Mouse (Mus musculus) T-helper 2 cell (primary cell): ENCODE results near the gene Ihh.

ENCODE experiments used
- in situ Hi-C: fragments of 300-600 bp; cut with MboI, MseI; formaldehyde crosslinking; loops from one replicate; pipeline ENCODE4 v1.15.1; 2025; ENCODE audit warnings: high pct_unique_total_duplicates

Gene Ihh

GRCm38 (mm10) chr1:74947986-74948670 lies 3.3 kb downstream of the Ihh start:
- in situ Hi-C loops = loop anchor here (5.0 to 10.0 kb wide), 3 partner anchors 69 to 219 kb away; partner anchors contain the start of genes Nhej1 and Zfand2b

- in situ Hi-C loops = loop anchor here (10.0 kb wide), 1 partner anchor 183 kb away; the partner anchor contains the start of gene Nhej1
Measured at GRCm38 (mm10) chr1:74941651-74942360, 9.7 kb downstream of the Ihh start.

DNA sequence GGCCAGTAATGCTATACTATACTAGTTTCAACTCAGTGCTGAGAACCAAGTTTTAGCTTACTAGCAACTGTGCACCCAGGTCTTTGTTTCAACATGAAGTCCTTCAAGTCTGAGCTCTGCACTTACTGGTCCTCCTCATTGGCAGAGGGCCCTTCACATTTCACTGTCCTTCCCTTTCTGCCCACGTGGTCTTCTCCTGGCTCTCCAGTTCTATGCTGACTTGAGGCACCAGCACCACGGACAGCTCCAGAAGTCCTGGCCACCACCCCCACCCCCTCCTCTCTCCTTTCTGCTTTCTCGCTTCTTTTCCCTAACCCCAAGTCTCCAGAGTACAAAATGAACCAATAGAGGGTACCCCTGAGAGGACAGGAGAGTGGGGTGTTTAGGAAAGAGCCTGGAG lies 11.7 kb downstream of the Ihh start:
- in situ Hi-C loops = loop anchor here (10.0 kb wide), 1 partner anchor 185 kb away; the partner anchor contains the start of gene Nhej1

- in situ Hi-C loops = no loop called here
Measured at GRCm38 (mm10) chr1:74936221-74936830, 15.1 kb downstream of the Ihh start.

GRCm38 (mm10) chr1:74935402-74935801 lies 16.1 kb downstream of the Ihh start, which contains the start of gene Cfap65:
Gene Cfap65 (minus strand): TSS chr1:74935599.
- in situ Hi-C loops = no loop called here

DNA sequence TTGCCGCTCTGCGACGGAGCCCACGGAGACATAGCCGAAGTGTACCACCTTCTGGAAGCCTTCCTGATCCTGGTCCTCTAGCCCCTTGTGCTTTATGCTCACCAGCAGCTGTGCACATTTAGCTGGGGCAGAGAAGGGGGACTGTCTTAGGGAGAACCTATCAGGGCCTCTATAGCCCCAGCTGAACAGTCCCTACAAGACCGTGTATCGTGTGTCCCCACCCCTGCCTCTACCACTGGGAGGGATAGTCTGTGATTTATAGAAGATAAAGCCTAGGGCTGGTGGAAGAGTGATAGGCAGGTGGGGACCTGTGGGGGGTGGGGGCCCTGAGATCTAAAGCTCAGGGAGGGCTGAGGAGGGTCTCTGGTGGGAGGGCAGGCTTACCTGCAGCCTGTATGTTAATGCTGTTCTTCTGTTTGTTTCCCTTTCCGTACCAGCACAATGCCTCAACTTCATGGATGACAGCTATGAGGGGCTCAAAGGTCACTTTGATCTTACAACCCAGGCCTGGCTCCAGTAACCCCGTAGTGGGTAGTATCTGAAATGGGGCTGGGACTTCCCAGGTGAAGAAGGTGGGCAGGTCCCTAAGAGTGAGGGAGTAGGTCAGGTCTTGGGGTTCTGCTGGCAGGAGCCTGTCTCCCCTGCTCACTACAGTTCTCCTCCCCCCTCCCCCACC lies 23.7 kb downstream of the Ihh start:
- in situ Hi-C loops = no loop called here

GRCm38 (mm10) chr1:74926721-74927120 lies 24.8 kb downstream of the Ihh start:
- in situ Hi-C loops = no loop called here

DNA sequence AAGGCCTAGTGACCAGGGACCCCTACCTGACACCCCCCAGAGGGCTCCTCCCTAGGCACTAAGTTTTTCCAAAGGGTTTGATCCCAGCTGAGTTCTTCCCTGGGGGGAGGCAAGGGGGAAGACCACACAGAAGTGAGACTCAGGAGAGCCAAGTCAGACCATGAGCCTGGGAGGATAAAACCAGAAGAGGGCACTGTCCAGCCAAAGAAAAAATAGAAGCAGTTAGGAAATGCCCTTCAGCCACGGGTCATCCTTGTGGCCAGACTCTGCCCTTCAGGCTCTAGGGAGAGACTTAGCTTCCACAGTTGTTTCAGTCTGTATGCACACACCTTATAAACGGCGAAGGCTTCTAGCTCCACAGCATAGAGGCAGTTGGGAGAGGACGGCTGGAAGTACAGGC lies 27.0 kb downstream of the Ihh start:
- in situ Hi-C loops = no loop called here

DNA sequence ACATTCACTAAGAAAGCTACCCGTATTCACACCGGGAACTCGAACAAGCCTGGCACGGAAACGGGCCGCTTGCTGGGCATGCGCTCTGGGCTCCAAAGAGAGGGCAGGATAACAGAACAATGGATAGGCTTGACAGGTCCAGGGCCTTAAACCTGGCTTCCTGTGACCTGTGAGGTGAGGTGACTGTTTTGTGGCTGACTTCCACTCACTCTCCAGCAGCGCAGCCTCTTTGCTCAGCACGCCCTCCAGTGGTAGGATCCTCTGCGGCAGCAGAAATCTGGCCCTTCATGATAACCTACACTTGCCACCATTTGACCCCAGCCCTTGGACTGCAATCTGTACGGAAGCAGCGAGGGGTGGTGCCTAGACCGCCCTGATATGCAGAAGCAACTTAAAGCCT lies 35.8 kb downstream of the Ihh start:
- in situ Hi-C loops = no loop called here

GRCm38 (mm10) chr1:74902191-74902590 lies 49.3 kb downstream of the Ihh start:
- in situ Hi-C loops = no loop called here

DNA sequence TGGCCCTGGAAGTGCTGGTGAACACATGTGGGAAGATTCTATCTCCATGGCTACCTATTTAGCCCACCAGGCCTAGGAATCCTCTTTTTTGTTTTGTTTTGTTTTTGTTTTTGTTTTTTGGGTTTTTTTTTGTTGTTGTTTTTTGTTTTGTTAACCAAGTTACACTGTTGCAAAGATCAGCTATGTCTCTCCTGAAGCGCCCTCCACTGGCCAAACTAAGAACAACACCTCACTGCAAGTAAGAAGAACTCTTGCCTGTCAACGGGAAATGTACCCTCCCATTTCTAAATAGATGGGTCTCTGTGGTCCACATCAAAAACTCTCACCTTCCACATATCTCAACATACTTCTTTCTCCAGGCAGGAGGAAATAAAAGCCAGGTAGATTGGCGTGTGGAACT lies 49.8 kb downstream of the Ihh start:
- in situ Hi-C loops = no loop called here

GRCm38 (mm10) chr1:74900341-74901285 lies 50.9 kb downstream of the Ihh start:
- in situ Hi-C loops = no loop called here

DNA sequence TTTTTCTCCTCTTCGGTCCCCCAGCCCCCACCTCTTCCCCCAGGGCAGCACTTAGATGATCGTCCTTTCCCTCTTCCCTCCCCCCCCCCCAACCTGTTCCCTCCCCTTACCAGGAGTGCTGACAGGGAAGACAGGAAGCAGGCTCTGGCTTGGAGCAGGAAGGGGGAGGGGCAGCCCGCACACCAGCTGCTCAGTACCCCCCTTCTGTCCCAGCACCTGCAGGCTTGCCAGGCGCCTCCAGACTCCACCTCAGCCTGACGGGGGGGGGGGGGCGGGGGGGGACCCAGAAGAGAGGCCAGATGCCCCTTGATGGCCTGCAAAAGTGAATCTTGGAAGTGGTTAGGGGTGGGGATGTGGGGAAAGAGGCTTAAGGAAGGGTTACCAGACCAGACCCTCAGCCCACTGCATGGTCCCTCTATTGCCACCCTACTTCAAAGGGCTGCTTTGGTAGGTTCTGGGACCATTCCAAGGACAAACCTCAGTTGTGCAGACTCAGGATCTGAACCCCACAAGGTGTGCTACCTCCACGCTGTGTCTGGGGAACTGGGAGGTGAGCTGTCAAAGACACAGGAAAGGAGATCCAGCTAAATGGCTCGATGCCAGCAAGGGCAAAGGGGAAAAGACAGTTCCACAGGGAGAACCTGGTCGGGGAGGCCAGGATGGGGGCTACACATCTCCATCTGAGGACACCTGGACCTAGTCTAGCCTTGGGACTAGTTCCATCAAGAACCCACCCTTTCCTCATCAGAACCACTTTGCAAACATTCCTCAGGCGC lies 52.6 kb downstream of the Ihh start:
- in situ Hi-C loops = no loop called here

GRCm38 (mm10) chr1:74897976-74898375 lies 53.5 kb downstream of the Ihh start:
- in situ Hi-C loops = no loop called here
